Mouse (Mus musculus): ENCODE measurements around the gene Adora2b.

- TF ChIP-seq CTCF (IDR thresholded peaks at IDR 0.05; ENCODE audit: insufficient read depth, low read length) (no peak), POLR2A (IDR thresholded peaks at IDR 0.05; ENCODE audit: borderline replicate concordance, extremely low read depth, low read depth, low read length) (no peak)
These were observed 904 bp upstream of the Adora2b start for GRCm38 (mm10) chr11:62247759-62248400.

Measured in lung, adult 2 months (tissue).